Mouse (Mus musculus) forebrain, embryonic 11.5 days (tissue): ENCODE results near the gene Lpar2. TPM values are rescaled to one million over a fixed set of nuclear protein-coding genes. Genes with fewer than 3 reads are reported as not detected.

Experiments used
- ATAC-seq: fragments of 200-750 bp; cut with Nextera tagmentation; replicated peaks from 2 replicates; pipeline ENCODE4 v1.8.0; 2017; ENCODE audit warnings: moderate TSS enrichment; ENCODE audit not compliant: low FRiP score
- DNase-seq: peaks from one replicate; pipeline ENCODE4 v3.0.0-alpha.2; 2017; ENCODE audit warnings: low spot score
- H3K27ac ChIP-seq: fragments of 300-500 bp; sonication (generic); 2 replicates; pipeline ENCODE4 v1.5.1; 2014; ENCODE audit warnings: low read depth, low read length
- H3K27me3 ChIP-seq: fragments of 300-500 bp; sonication (generic); 2 replicates; pipeline ENCODE4 v1.6.1; 2014; ENCODE audit warnings: mild to moderate bottlenecking, low read length, mixed read lengths; ENCODE audit not compliant: control insufficient read depth, insufficient read depth
- H3K36me3 ChIP-seq: fragments of 300-500 bp; sonication (generic); 2 replicates; pipeline ENCODE4 v1.6.1; 2014; ENCODE audit warnings: mild to moderate bottlenecking, low read length, moderate library complexity, mixed read lengths; ENCODE audit not compliant: control insufficient read depth, insufficient read depth
- H3K4me1 ChIP-seq: fragments of 300-500 bp; sonication (generic); replicated peaks from 2 replicates; pipeline ENCODE4 v1.6.1; 2014; ENCODE audit warnings: low read length, mixed read lengths; ENCODE audit not compliant: control insufficient read depth, insufficient read depth
- H3K4me2 ChIP-seq: fragments of 300-500 bp; sonication (generic); 2 replicates; pipeline ENCODE4 v1.6.1; 2014; ENCODE audit warnings: low read depth, mild to moderate bottlenecking, low read length, moderate library complexity, mixed read lengths; ENCODE audit not compliant: severe bottlenecking
- H3K4me3 ChIP-seq: fragments of 300-500 bp; sonication (generic); 2 replicates; pipeline ENCODE4 v1.5.1; 2014; ENCODE audit warnings: low read depth, low read length
- H3K9ac ChIP-seq: fragments of 300-500 bp; sonication (generic); 2 replicates; pipeline ENCODE4 v1.6.1; 2014; ENCODE audit warnings: low read length
- H3K9me3 ChIP-seq: fragments of 300-500 bp; sonication (generic); 2 replicates; pipeline ENCODE4 v1.6.1; 2016; ENCODE audit warnings: low read length, mixed read lengths; ENCODE audit not compliant: control insufficient read depth
- WGBS: fragments of 180-500 bp; shearing (Covaris S2); extraction: QIAGEN DNeasy Blood & Tissue Kit; methylation state at CpG from one replicate; pipeline ENCODE4 v1.1.7; 2014; 5-methylcytosine and 5-hydroxymethylcytosine counted together
- polyA plus RNA-seq: library from polyadenylated mRNA; unstranded; fragments of >200 nt; fragmentation: Nextera tagmentation; extraction: Ambion mirVana; gene quantifications from 2 replicates; pipeline ENCODE4 v1.2.1, GENCODE M21; 2014

The Lpar2 gene
- polyA plus RNA-seq, 1 experiment from 2014 or later = 1.1 TPM

DNA sequence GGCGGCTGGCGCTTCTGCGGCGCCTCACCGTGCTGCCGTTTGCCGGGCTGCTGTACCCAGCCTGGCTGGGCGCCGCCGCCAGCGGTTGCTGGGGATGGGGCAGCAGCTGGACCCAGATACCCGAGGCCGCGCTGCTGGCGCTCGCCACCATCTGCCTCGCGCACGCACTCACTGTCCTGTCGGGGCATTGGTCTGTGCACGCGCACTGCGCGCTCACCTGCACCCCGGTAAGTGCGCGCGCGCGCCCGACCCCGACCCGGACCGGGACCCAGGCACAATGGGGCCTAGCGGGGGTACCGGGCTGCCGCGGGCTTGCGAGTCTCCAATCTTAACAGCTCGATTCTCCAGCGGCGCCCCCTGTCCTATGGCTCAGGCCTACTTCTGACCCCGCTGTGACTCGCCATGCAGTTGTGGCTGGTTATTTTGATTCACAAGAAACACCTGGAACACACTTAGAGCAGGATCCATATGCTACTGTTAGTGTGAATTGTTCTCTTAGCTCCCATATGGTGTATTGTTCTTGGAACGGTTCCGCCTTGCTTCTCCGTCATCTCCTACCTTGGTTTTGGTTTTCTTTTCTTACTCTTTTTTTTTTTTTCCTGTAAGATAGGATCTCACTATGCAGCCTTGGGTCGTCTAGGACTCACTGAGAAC lies 30.7 kb upstream of the Lpar2 start:
- Histone ChIP-seq H3K9me3 (no peaks in the 10 kb centered on the region), H3K9ac (peak overlapping the region; percentile 98), H3K36me3 (no peaks in the 10 kb centered on the region; the same call in 1 of the 2 replicates), H3K27me3 (no peaks in the 10 kb centered on the region), H3K4me3 (peak overlapping the region; percentile 100), H3K4me1 (peaks cover 10% of the 10 kb centered on the region), H3K4me2 (peak overlapping the region; percentile 76), H3K27ac (peak overlapping the region; percentile 68; the same call in 1 of the 2 replicates)
- WGBS = under 1% methylated on average over 46 of the region's 48 CpGs
- peak; percentile 83 for ATAC-seq
- peak; percentile 77 for DNase-seq

DNA sequence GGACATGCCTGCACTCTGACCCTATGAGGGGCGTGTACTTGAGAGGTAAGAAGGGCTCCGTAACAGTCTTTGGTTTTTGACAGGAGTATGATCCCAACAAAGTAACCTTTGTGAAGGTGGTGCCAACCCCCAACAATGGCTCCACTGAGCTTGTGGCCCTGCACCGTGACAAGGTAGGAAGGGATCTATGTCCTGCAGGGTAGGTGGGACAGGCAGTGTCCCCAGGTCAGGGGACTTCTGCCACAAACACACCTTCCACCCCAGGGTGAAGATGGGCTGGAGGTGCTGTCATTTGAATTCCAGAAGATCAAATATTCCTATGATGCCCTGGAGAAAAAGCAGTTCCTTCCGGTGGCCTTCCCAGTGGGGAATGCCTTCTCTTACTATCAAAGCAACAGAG lies 28.6 kb upstream of the Lpar2 start:
- ATAC-seq = no peak
- 91% methylated on average over 4 of the region's 4 CpGs for WGBS

DNA sequence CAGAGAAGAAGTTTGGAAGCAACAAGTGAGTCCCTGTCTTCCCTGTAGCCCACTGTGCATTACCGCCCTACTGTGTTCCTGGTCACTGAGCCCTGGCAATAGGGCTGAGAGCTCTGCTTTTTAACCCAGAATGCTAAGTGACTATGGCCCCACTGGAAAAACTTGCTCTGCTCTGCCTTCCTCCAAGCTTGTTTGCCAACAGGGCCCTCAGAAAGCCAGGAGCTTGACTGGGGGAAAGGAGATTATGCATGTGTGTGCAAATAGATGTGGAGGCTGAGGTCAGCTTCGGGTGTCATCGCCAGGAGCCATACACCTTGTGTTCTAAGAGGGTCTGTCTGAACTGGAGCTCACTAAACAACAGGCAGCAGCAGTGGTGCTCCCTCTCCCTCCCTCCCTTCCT lies 28.1 kb upstream of the Lpar2 start:
- no peak overlapping the region for H3K9ac ChIP-seq
- peaks cover 10% of the 10 kb centered on the region for H3K4me1 ChIP-seq
- H3K4me3 ChIP-seq = no peak overlapping the region
- no peaks in the 10 kb centered on the region for H3K9me3 ChIP-seq
- WGBS = 86% methylated on average over 3 of the region's 3 CpGs
- peaks cover 7% of the 10 kb centered on the region; the same call in 1 of the 2 replicates for H3K36me3 ChIP-seq
- H3K27ac ChIP-seq = no peak overlapping the region
- no peaks in the 10 kb centered on the region for H3K27me3 ChIP-seq
- DNase-seq (no peak), ATAC-seq (no peak)
- H3K4me2 ChIP-seq = no peak overlapping the region

More for the DNA sequence above, 28.6 kb upstream of the Lpar2 start:
- Histone ChIP-seq H3K27ac (no peak overlapping the region), H3K27me3 (no peaks in the 10 kb centered on the region), H3K4me1 (peaks cover 10% of the 10 kb centered on the region), H3K4me3 (no peak overlapping the region), H3K36me3 (peaks cover 6% of the 10 kb centered on the region; the same call in 1 of the 2 replicates), H3K9me3 (no peaks in the 10 kb centered on the region), H3K9ac (no peak overlapping the region), H3K4me2 (no peak overlapping the region)
- no peak for DNase-seq

DNA sequence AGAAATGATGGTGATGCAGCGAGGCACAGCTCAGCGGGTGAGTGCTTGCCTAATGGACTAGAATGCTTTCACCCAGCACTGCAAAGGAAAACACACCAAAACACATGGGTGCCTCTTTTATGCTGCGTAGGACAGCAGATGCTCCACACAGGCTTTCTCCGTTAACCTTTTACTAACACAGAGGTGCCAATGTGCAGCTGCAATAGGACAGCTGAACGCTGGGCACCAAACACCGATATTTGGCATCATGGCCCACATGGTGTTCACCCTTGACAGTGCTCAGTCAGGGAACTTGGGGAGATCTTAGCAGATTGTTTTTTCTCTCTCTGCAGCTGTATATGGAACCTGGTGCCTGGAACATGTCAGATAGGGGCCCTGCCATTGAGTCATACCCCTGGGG lies 27.3 kb upstream of the Lpar2 start:
- H3K9me3 ChIP-seq = no peaks in the 10 kb centered on the region
- H3K36me3 ChIP-seq = peaks cover 12% of the 10 kb centered on the region; the same call in 1 of the 2 replicates
- DNase-seq (no peak), ATAC-seq (no peak)
- H3K27ac ChIP-seq = no peak overlapping the region
- no peak overlapping the region for H3K9ac ChIP-seq
- peaks cover 10% of the 10 kb centered on the region for H3K4me1 ChIP-seq
- no peak overlapping the region for H3K4me3 ChIP-seq
- 98% methylated on average over 6 of the region's 6 CpGs for WGBS
- H3K4me2 ChIP-seq = no peak overlapping the region
- H3K27me3 ChIP-seq = no peaks in the 10 kb centered on the region

DNA sequence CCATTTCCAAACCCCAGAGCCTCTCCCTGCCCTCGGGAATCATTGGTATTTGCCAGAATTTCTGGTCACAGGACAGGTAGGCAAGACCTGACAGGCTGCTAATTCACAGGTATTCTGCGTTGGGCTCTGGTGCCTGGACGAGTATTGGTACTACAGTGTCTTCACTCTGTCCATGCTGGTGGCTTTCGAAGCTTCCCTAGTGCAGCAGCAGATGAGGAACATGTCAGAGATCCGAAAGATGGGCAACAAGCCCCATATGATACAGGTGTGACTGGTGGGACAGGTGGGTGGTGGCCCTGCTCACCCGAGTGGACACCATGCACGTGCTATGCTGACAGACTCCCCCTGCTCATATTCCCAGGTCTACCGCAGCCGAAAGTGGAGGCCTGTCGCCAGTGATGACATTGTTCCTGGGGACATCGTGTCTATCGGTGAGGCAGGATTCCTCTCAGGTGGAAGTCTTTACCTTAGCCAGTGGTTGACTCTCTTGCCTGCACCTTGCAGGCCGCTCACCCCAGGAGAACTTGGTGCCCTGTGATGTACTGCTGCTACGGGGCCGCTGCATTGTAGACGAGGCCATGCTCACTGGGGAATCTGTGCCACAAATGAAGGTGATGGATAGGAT lies 25.4 kb upstream of the Lpar2 start:
- no peak for ATAC-seq
- H3K9ac ChIP-seq = no peak overlapping the region
- WGBS = 96% methylated on average over 16 of the region's 16 CpGs
- H3K4me1 ChIP-seq = peaks cover 10% of the 10 kb centered on the region
- DNase-seq = no peak
- no peaks in the 10 kb centered on the region for H3K9me3 ChIP-seq
- peaks cover 20% of the 10 kb centered on the region; the same call in 1 of the 2 replicates for H3K36me3 ChIP-seq
- no peaks in the 10 kb centered on the region for H3K27me3 ChIP-seq
- no peak overlapping the region for H3K4me2 ChIP-seq
- H3K27ac ChIP-seq = no peak overlapping the region
- no peak overlapping the region for H3K4me3 ChIP-seq

DNA sequence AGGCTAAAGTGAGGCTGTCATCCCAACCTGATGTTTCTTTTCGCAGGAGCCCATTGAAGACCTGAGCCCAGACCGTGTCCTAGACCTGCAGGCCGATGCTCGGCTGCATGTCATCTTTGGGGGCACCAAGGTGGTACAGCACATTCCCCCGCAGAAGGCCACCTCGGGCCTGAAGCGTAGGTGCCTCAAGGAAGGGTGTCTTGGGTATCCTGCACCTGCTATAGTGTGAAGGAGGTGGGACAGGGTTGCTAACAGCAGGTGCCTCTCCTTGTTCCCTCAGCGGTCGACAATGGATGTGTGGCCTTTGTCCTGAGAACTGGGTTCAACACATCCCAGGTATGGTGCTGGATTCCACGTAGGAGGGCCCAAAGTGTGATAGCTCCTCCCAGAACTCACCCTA lies 24.6 kb upstream of the Lpar2 start:
- H3K27me3 ChIP-seq = no peaks in the 10 kb centered on the region
- H3K27ac ChIP-seq = no peak overlapping the region
- peaks cover 25% of the 10 kb centered on the region; the same call in 1 of the 2 replicates for H3K36me3 ChIP-seq
- H3K9ac ChIP-seq = no peak overlapping the region
- H3K4me2 ChIP-seq = no peak overlapping the region
- H3K9me3 ChIP-seq = no peaks in the 10 kb centered on the region
- WGBS = 95% methylated on average over 10 of the region's 10 CpGs
- peaks cover 3% of the 10 kb centered on the region; the same call in 1 of the 2 replicates for H3K4me1 ChIP-seq
- no peak for ATAC-seq
- H3K4me3 ChIP-seq = no peak overlapping the region
- DNase-seq = no peak

DNA sequence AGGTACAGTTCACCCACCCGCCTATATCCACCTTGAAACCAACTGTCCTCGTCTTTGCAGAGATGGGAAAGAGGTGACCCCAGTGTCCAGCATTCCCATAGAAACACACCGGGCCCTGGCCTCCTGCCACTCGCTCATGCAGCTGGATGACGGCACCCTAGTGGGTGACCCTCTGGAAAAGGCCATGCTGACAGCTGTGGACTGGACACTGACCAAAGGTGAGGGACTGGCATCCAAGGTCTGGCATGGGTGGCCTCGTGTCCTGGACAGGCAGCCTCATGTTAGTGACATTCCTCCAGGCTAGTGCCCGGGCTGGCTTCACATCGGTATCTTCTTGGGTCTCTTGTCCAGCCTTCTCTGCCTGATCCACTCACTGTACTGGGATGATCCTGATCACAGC lies 23.0 kb upstream of the Lpar2 start:
- Histone ChIP-seq H3K9ac (no peak overlapping the region), H3K27me3 (no peaks in the 10 kb centered on the region), H3K4me3 (no peak overlapping the region), H3K27ac (no peak overlapping the region), H3K9me3 (no peaks in the 10 kb centered on the region), H3K36me3 (peaks cover 34% of the 10 kb centered on the region), H3K4me1 (no peaks in the 10 kb centered on the region), H3K4me2 (no peak overlapping the region)
- no peak for ATAC-seq
- 91% methylated on average over 8 of the region's 8 CpGs for WGBS
- DNase-seq = no peak

DNA sequence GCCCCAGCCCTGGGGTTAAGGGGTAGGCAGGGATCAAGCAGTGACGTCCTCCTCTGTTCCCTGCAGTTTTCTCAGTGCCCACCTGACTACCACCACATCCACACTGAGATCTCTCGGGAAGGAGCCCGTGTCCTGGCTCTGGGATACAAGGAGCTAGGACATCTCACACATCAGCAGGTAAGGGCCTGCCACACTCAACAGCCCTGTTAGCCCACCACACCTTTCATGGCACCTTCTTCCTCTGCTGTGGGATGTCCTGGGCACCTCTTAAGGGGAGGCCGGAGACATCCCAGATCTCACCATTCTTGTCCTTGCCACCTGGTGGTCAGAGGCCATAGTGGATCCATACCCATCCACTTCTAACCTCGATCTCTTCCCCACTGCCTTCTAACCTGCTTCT lies 22.3 kb upstream of the Lpar2 start:
- no peak overlapping the region for H3K9ac ChIP-seq
- 89% methylated on average over 5 of the region's 5 CpGs for WGBS

DNA sequence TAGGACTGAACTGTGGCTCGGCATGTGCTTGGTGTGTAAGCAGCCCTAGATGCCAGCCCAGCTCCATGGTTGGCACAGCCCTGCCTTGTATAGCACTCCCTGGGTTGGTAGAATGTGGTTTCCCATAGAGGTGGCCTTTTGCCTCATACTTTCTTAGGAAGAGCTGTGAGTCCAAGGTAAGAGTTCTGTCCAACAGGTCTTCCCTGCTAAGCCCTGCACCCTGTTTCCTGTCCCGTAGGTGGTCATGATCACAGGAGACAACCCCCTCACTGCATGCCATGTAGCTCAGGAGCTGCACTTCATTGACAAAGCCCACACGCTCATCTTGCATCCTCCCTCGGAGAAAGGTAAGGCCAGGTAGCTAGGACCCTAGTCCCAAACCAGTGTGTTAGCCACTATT lies 20.4 kb upstream of the Lpar2 start:
- DNase-seq (no peak), ATAC-seq (no peak)
- Histone ChIP-seq H3K9me3 (no peaks in the 10 kb centered on the region), H3K9ac (no peak overlapping the region), H3K27ac (no peak overlapping the region), H3K4me2 (no peak overlapping the region), H3K36me3 (peaks cover 51% of the 10 kb centered on the region), H3K27me3 (no peaks in the 10 kb centered on the region), H3K4me3 (no peak overlapping the region), H3K4me1 (no peaks in the 10 kb centered on the region)
- WGBS = 96% methylated on average over 4 of the region's 4 CpGs

More for the DNA sequence above, 22.3 kb upstream of the Lpar2 start:
- ATAC-seq (no peak), DNase-seq (no peak)
- Histone ChIP-seq H3K9me3 (no peaks in the 10 kb centered on the region), H3K4me1 (no peaks in the 10 kb centered on the region), H3K27ac (no peak overlapping the region), H3K4me2 (no peak overlapping the region), H3K27me3 (no peaks in the 10 kb centered on the region), H3K4me3 (no peak overlapping the region), H3K36me3 (peaks cover 35% of the 10 kb centered on the region)
